Mouse (Mus musculus) myocyte (in vitro differentiated cells): Measurements from ENCODE around the gene Fam241a.

Experiments used
- E2F4 ChIP-seq: IDR thresholded peaks from one replicate; pipeline ENCODE4 v1.6.1; 2011; ENCODE audit warnings: mild to moderate bottlenecking, control low read depth, moderate library complexity; ENCODE audit not compliant: insufficient read depth
- POLR2A ChIP-seq: IDR thresholded peaks from one replicate; pipeline ENCODE4 v1.6.1; 2011; ENCODE audit warnings: low read depth, mild to moderate bottlenecking, control low read depth, moderate library complexity; ENCODE audit not compliant: insufficient read length
- USF1 ChIP-seq: IDR thresholded peaks from one replicate; pipeline ENCODE4 v1.6.1; 2011; ENCODE audit warnings: low read depth, mild to moderate bottlenecking, control low read depth, moderate library complexity

DNA sequence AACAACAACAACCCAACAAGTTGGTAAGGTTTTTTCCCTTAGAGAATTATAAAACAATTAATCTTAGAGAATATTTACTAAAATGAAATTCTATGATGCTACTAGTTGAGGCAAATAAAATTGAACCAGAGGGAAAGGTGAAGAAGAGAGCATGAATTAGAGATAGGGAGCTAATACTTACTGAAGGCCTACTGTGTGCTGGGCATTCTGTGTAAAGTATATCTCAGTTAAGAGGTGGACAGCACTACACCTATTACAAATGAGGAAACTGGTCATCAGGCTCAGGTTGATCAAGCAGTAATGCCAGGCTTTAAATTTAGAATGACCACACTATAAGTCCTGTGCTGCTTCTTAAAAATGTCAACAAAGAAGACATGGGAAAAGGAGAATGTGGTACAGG lies 6.1 kb downstream of the Fam241a start:
- TF ChIP-seq POLR2A = no peak
- no peak for TF ChIP-seq E2F4
- no peak for TF ChIP-seq USF1
